Mouse (Mus musculus) heart, adult 18-20 months (tissue): ENCODE measurements around the gene Hist1h4i. TPM values are rescaled to one million over a fixed set of nuclear protein-coding genes. Genes with fewer than 3 reads are reported as not detected.

Experiments
- DNase-seq, 2 experiments: peaks; one replicate each; pipeline ENCODE4 v3.0.0; 2021 to 2022; ENCODE audit warnings: mixed read lengths in 1 of 2
- total RNA-seq, 2 experiments: library from RNA; stranded (reverse); gene quantifications; 2 replicates each; pipeline ENCODE4 v1.2.3; 2021

Hist1h4i gene
- total RNA-seq, 2 experiments from 2014 or later, result 15.0 to 20.2 TPM

DNA sequence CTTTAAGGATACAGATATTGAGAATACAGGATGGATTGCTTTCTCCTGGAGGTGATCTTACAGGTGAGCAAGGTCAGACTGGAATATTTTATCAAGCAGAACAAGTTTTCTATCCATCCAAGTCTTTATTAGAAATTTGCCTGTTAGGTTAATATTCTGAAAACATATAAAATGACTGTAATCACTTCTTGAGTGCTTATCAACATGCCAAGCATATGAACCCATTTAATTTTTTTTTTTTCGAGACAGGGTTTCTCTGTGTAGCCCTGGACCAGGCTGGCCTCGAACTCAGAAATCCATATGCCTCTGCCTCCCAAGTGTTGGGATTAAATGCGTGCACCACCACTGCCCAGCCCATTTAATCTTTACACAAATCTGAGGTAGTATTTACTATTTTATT is 4.2 kb downstream of the Hist1h4i start:
- DNase-seq, result no peak

DNA sequence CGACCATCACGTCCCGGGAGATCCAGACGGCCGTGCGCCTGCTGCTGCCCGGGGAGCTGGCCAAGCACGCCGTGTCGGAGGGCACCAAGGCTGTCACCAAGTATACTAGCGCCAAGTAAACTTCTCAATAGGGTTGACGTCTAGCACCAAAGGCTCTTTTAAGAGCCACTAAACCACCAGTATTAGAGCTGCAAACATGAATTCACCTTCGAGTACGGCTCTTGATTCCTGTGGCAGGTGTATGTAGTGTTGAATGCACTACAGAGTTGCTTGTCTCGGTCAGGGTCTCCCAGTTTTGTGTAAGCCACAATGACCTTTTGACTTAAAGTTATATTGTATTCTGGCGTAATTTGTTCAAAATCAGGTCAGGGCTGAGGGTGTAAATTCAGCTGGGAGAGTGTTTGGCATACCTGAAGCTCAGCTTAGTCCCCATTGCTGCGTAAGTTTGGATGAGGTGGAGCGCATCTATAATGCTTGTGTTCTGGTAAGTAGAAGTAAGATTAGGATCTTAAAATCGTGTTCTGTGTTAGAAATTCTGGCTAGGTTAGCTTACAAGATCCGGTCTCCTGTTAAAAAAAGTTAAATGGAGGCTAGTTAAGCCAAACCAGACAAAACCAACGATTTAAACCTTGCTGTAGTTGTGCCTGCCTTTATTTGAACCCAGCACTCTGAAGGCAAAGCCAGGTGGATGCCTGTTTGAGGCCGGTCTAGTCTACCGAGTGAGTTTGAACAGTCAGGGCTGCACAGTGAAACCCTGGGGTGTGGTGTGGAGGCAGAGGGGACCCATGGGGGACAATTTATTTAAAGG is 4.8 kb downstream of the Hist1h4i start:
- DNase-seq, result no peak

DNA sequence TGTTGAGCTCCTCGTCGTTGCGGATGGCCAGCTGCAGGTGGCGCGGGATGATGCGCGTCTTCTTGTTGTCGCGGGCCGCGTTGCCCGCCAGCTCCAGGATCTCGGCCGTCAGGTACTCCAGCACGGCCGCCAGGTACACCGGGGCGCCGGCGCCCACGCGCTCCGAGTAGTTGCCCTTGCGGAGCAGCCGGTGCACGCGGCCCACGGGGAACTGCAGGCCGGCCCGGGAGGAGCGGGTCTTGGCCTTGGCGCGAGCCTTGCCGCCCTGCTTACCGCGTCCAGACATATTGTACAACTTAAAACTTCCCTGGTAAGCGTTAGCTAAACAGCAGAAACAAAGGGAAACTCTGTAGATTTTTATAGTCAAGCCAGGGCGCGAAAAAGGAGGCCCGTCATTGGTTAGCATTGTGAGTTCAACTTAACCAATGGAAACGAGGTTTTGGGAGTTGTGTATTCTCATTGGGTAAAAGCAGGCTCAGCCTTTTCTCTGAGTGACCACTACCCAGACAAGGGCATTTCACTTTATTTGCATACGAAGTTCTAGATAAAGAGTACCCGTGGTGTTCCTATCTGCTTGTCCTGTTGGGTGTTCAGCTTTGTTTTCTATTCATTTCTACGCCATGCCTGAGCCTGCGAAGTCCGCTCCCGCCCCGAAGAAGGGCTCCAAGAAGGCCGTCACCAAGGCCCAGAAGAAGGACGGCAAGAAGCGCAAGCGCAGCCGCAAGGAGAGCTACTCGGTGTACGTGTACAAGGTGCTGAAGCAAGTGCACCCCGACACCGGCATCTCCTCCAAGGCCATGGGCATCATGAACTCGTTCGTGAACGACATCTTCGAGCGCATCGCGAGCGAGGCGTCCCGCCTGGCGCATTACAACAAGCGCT is 5.7 kb downstream of the Hist1h4i start, which contains the start of the genes Hist1h2ah and Hist1h2bk:
Gene Hist1h2ah (minus strand): TSS at position 302 of the 882 bp plus-strand sequence.
Gene Hist1h2bk (plus strand): TSS at position 604 of the 882 bp plus-strand sequence.
- peak; percentile 90 to 91 for DNase-seq

DNA sequence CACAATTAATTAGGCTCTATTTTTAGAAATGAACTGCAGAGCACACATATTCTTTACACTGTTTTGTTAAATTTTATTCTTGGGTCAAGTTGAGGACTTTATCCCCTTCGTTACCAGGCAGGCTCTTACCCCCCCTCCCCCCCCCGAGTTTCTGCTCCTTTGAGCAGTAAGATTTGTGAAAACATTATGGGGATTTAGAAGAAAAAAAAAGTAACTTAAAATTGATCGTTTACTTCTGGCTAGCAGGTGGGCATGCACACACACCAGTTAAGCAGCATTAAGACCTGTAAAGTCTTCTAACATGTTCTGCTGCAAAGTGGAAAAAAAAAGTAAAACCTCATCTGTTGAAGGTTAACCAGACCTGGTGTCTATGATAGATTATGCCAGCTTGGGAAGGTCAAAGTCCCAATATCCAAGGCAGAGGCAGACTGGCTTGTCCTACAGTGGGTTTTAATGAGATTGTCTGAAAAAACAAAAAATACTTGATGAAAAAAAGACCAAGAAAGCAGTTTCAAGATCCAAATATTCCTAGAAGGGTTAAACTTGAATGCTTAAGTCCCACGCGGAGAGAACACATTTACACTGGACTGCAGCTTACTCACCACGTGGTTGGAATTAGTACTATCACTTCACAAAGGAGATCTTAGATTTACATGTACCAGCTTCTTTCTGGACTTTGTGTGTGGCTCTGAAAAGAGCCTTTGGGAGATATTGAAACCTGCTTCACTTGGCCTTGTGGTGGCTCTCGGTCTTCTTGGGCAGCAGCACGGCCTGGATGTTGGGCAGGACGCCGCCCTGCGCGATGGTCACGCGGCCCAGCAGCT is 6.5 kb downstream of the Hist1h4i start:
- DNase-seq, result no peak

DNA sequence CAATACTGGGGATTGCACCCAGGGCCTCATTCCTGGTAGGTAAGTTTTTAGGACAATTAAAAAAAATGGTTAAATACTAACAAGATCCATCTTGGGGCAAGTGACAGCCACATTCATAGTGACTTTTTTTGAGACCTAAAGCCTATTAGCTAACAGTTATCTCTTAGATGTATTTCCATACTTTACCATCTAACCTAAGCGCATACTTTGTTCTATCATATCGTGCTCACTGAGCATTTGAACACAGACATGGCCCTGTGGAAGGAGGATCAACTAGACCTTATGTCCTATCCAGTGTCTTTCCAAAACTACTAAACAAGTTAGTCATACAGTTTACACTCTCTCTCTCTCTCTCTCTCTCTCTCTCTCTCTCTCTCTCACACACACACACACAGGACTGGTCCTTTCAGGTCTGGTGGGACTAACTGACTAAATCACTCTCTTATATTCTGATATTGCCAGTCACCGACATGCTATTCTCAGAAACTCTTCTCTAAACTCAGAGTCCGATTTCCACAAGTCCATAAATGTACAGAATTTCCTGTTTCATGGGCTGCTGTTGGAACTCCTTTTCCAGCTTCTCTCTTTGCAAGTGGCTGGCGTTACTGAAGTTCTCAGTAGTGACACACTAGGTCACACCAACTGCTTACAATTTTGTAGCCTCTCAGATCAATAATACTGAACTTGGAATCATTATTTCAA is 7.3 kb downstream of the Hist1h4i start:
- DNase-seq, result no peak

DNA sequence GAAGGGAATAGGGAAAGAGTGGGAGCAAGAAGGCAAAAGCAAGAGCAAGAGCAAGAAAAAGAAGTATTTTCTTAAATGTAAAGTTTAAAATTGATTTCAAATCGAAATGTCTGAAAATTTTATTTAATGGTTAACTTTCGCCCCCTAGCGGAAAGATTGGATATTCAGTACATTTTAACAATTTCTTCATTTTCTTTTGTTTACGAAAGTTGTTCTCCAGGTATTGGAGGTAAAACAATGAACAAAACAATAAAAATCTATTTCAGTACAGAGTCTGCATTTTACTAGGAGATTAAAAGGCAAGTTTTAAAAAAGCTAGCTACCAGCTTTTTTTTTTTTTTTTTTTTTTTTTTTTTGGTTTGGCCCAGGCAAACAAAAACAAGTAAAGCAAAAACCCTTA is 10.7 kb downstream of the Hist1h4i start:
- DNase-seq, result peak in 1 of 2 experiments; percentile 58

DNA sequence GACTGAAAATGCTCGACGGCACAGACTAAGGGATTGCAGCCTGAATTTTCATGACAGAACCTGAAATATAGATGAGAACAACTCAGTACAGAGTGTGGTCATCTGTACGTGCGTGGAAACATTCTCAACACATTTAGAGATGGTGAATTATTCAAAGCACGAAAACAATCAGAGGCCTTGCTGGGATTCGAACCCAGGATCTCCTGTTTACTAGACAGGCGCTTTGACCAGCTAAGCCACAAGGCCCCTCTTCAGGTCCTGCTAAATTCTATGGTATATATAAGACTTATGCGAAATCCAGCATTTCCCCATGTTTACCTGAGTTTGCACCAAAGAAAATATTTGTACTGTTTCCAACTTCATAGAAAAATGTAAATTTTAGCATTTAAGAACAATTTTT is 11.2 kb downstream of the Hist1h4i start:
- DNase-seq, result no peak

DNA sequence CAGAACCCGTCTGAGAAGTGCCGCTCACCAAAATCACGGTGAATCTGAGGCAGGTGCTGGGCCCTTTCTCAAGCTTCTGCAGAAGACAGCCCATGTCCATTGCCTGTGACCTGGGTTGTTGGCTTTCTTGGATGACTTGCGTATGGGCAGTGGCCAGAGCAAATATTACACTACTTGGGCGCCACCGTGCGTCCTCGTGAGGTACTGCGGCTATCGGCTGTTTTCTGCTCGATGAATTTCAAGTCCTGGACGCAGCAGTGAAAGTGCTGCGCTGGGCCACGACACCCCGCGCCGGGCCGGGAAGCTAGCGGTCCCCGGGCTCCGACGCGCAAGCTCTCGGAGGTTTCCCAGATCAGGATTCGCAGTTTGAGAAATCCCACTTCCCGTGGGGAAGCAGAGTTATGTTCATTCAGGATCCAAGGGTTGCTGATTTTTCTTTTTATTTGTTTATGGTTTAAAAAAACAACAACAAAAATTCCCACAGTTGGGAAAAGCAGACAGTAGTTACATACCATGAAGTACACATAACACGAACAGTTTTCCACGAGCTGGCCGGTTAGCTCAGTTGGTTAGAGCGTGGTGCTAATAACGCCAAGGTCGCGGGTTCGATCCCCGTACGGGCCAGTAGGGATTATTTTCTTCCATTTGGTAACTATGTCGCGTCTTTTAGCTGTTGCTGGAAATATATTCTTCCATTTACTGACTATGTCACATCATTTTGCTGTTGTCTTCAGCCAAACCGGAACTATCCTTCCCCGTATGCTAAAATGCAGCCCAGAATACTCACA is 12.3 kb downstream of the Hist1h4i start:
- peak; percentile 95 to 98 for DNase-seq

DNA sequence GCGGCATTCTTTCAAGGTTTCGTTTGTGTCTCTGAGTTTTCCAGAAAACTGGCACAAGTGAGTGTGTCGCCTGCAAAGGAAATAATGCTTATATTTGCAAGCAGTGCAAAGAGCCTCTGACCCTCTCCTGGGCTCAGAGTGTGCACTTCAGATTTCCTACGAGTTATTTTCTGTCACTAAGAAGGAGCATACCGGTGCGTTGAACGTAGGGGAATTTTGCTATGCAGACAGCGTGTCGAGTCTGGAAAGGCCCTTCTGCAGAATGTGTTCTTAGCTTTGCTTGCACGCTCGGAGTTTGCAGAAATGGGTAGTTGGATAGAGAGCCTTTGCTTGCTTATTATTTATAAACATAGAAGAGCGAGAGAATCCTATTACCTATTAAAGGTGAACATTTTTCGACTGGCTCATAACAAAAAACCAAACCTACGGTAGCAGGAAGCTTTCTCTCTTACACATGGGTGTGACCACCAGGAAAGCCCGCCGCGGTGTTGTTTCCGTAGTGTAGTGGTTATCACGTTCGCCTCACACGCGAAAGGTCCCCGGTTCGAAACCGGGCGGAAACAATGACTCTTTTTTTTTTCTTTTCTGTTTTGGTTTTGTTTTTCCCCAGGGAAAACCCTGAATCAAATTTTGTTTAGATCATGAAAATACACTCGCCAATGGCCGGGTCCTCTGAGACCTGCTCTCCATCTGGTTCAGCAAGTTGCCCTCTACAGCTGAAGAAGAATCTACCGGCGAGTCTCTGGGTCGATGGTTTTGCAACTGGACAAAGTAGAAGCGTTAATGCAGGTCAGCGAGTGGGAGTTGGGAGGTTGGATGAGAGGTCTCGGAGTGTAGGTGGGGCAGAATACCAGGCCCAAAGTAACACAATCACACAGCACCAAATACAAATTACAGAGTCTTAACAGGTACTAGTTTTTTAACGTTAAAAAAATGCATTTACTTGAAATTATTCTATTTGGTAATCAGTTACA is 14.8 kb downstream of the Hist1h4i start:
- DNase-seq, result peak; percentile 83 to 95

DNA sequence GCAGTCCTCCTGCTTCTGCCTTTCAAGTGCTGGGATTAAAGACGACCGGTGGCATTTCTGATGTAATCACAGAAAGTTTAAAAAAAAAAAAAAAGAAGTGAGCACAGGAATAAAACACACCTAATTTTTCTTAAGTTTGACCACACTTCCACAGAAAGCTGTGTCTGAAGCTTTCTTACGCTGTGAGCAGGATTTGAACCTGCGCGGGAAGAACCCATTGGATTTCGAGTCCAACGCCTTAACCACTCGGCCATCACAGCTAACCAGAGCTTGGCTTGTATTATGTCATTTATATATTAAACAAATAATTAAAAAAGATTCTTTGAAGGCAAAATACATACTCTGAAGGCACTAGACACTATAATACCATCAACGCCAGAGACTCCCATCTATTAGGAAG is 18.9 kb downstream of the Hist1h4i start:
- peak; percentile 89 to 96 for DNase-seq

DNA sequence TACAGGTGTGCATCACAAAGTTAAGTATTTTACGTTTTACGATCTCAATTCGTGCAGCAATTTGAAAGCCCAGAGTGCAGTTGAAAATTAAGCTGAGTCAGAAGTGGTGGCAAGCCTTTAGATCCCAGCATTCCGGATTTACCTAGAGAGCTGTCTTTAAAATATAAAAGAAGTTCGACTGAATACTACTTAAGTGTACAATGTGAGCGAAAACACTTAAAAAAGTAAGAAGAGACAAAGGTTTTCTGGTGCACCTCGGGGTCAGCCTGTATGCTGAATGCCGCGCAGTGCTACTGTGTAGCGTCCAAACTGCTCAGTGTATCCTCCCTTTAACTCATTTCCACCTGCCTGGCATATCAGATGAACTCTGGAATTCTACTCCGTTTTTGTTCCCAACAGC is 19.6 kb downstream of the Hist1h4i start:
- DNase-seq, result peak in 1 of 2 experiments; percentile 53

DNA sequence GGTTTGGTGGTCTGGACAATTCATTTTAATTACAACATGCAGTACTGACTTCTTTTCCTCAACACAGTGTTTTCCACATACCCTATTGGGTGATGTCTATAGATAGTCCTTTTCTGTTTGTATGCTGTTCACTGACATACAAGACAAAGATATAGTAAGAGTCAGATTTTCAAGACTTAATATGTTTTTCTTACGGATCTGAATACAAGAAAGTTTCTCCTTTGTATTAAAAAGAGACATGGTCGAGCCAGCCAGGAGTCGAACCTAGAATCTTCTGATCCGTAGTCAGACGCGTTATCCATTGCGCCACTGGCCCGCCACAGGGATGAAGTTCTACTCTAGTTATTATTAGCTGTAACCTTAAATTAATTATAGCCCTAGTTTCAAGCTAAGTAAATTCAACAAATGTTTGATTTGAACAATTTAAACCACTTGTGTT is 20.2 kb downstream of the Hist1h4i start:
- peak; percentile 83 to 93 for DNase-seq

DNA sequence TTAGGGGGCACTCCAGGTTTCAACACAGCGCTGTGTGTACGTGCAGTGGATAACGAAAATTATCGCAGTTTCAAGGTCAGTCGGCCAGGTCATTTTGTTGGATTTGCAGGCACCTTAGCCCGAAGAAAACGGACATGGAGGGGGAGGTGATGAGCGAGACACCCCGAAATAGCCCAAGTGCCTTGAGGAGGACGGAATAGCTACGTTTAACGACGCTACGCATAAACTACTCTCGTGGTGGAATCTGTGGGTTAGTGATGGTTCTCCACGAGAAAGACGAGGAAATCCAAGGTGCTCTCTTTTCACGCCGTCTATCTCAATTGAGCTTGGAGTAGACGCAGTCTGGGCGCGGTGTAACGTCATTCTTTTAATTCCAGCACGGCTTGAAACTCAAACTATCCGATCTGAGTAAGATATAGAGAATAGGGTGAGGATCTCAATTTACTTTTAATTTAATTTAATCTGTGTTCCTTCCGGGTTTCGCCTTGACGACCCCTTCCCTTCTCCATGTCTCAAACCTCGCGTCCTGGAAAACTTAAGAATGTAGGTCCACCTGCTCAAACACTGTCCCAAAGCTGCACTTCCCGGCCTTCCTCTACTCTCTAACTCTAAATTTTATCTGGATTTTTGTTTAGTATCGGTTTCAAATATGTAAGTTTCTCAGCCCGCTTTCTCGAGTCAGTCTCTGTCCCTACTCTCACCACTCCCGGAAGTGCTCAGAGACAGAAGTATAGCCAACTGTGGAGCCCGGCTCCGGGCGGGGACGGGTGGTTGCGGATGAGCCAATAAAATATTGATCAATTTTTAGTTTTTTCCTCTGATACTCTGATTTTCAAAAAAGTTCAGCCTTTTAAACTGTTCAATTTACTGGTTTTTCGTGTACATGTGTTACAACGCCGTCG is 21.0 kb downstream of the Hist1h4i start:
- peak; percentile 36 to 54 for DNase-seq

DNA sequence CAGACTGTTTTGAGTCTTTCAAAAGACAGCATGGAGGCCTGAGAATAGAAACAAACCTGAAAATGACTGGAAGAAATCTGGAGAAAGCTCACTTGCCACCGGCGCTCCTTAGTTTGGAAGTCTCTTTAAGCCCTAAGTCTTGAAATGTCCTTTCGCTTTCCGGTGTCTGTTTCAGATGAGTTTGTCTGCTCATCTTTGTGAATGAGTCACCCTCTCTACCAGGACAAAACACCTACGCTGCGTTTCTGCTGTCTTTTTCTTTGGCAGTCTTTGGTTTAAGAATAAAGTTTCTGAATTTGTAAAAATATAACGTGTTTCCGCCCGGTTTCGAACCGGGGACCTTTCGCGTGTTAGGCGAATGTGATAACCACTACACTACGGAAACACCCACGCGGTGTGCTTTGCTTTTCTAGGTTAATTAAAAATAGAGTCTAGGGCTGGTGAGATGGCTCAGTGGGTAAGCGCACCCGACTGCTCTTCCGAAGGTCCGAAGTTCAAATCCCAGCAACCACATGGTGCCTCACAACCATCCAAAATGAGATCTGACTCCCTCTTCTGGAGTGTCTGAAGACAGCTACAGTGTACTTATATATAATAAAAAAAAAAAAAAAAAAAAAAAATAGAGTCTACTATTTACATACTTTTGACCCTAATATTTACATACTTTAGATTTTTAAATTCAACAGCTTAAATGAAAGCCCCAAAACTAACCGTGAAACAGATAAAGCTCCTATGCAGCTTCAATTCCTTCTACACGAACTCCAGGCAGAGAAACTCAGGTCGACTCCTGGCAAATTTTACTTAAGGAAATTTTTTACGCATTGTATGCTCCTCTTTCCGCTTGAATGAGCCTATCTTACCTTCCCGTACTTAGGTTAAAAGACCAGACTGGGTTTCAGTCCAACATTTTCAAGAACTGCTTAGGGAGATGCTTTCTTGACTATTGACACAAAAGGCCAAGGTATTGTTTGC is 25.4 kb downstream of the Hist1h4i start:
- DNase-seq, result peak; percentile 77 to 89

DNA sequence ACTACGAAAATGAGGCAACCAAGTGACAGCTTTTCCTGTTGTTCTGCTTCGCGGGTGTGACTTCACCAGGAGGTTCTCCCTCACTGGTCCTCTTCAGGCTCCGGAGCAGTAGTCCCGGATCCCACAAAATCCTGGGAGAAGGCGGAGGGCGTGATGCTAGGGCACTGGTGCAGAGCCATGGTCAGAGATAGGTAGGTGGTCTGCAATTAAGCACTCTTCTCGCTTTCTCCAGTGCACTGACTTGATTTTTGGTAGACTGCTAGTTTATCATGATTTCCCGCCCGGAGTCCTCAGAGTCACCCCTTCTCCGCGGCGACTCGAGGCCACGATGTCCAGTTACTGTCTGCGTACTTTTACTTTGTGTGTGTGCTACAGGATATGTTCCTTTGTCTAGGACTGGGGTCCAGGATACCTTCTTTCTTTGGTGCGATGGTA is 26.7 kb downstream of the Hist1h4i start:
- DNase-seq, result peak in 1 of 2 experiments; percentile 51

DNA sequence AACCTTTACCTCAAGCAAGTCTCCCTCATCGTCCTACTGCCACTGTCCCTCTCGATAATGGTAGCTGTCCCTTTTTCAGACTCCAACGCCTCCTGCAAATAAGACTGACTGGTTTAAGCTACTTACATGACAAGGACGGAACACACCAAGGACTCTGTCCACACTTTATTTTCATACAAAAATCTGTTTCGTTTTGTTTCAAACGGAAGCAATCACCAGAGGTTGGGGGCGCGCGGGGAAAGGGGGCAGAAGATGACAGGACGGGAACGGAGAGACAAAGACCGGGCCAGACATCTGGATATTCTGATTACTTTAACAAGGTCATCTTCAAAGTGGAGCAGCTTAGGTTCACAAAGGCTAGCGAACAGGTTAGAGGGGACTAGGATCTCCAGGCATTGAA is 27.4 kb downstream of the Hist1h4i start:
- DNase-seq, result peak in 1 of 2 experiments; percentile 32

DNA sequence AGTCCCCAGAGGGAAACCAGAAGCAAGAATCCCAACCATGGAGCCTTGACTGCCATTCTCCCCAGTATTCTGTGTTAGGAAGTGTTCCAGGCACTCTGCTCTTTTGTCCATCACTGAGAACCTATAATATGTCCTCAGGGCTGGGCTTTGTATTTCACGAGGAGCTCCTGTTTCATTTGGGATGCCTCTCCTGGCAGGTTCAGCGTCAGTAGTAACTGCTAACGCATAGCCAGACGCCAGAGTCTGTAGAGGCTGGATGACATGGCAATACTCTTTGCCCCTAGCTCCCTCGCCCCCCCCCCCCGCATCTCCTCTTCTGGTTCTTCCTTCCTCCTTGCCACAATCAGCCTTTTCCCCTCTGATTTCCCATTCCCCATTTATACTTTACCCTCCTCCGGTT is 31.5 kb downstream of the Hist1h4i start, which contains the start of gene Prss16:
Gene Prss16 (minus strand): TSS at position 101 of the 400 bp plus-strand sequence.
- DNase-seq, result no peak
